Mouse (Mus musculus) C2C12 (cell line): ENCODE measurements at regions not wholly inside any gene's neighbourhood (a gene's known extent, or its start where the extent isn't known, plus 50 kb on each side); places are given as distances from the start of the nearest gene placed in this dataset.

Source experiments
- CEBPB ChIP-seq: IDR thresholded peaks from one replicate; pipeline ENCODE4 v1.6.1; 2011; ENCODE audit warnings: low read depth, mild to moderate bottlenecking, control low read depth, moderate library complexity
- CTCF ChIP-seq: IDR thresholded peaks from one replicate; pipeline ENCODE4 v1.5.1; 2011; ENCODE audit not compliant: control insufficient read depth, insufficient read depth, insufficient read length
- FOSL1 ChIP-seq: IDR thresholded peaks from one replicate; pipeline ENCODE4 v1.8.0; 2011; ENCODE audit warnings: mild to moderate bottlenecking, low read length; ENCODE audit not compliant: poor library complexity, insufficient read depth, severe bottlenecking
- MAX ChIP-seq: IDR thresholded peaks from one replicate; pipeline ENCODE4 v1.6.1; 2011; ENCODE audit warnings: mild to moderate bottlenecking, control low read depth
- MYOG ChIP-seq: IDR thresholded peaks from one replicate; pipeline ENCODE4 v1.6.1; 2011; ENCODE audit not compliant: control insufficient read depth, insufficient read length; ENCODE audit errors: extremely low read depth
- USF1 ChIP-seq: IDR thresholded peaks from one replicate; pipeline ENCODE4 v1.6.1; 2011; ENCODE audit warnings: low read depth, mild to moderate bottlenecking, control low read depth, moderate library complexity

GRCm38 (mm10) chr19:26419781-26420180 is 185.1 kb upstream of the Smarca2 start:
- TF ChIP-seq CTCF (no peak), MYOG (no peak), USF1 (no peak), FOSL1 (no peak), CEBPB (no peak), MAX (no peak)
